Mouse (Mus musculus) spleen, adult 2 months (tissue): ENCODE results near the gene Cox17. TPM values are rescaled to one million over a fixed set of nuclear protein-coding genes. Genes with fewer than 3 reads are reported as not detected.
A peak's percentile ranks its signal among the peaks of the same experiment; 100 is the strongest.

Experiments used
- DNase-seq, 2 experiments: peaks; one replicate each; pipeline versions ENCODE4 v3.0.0 to v3.0.0-alpha.2; 2012 to 2021; ENCODE audit warnings: low spot score in 2 of 2, low read depth in 1 of 2
- H3K27ac ChIP-seq: fragments of 200-500 bp; 2 replicates; pipeline ENCODE4 v1.5.1; 2012; ENCODE audit warnings: low read length, inconsistent platforms; ENCODE audit not compliant: insufficient read depth
- H3K27me3 ChIP-seq: fragments of 200-500 bp; 2 replicates; pipeline ENCODE4 v1.6.1; 2012; ENCODE audit warnings: mild to moderate bottlenecking, moderate library complexity, low read length, inconsistent platforms; ENCODE audit not compliant: control insufficient read depth, insufficient read depth
- H3K36me3 ChIP-seq: fragments of 200-500 bp; 2 replicates; pipeline ENCODE4 v1.6.1; 2012; ENCODE audit warnings: mild to moderate bottlenecking, low read length, inconsistent platforms; ENCODE audit not compliant: control insufficient read depth, insufficient read depth
- H3K4me1 ChIP-seq: fragments of 200-500 bp; 2 replicates; pipeline ENCODE4 v1.6.1; 2011; ENCODE audit warnings: inconsistent platforms; ENCODE audit not compliant: control insufficient read depth, insufficient read depth, insufficient read length
- H3K4me3 ChIP-seq: fragments of 200-500 bp; 2 replicates; pipeline ENCODE4 v1.5.1; 2011; ENCODE audit warnings: mild to moderate bottlenecking, inconsistent platforms; ENCODE audit not compliant: insufficient read depth, insufficient read length; ENCODE audit errors: extremely low read depth
- CTCF ChIP-seq: fragments of 200-500 bp; IDR thresholded peaks from 2 replicates; pipeline ENCODE4 v1.5.1; 2011; ENCODE audit warnings: mild to moderate bottlenecking, inconsistent platforms; ENCODE audit not compliant: insufficient read depth, insufficient read length, insufficient replicate concordance; ENCODE audit errors: extremely low read depth
- POLR2A ChIP-seq: fragments of 200-500 bp; IDR thresholded peaks from 2 replicates; pipeline ENCODE4 v1.6.1; 2011; ENCODE audit warnings: low read depth, low read length, inconsistent platforms
- WGBS: fragments of 180-500 bp; shearing (Covaris S2); methylation state at CpG from one replicate; pipeline ENCODE4 v1.1.7; 2018; 5-methylcytosine and 5-hydroxymethylcytosine counted together
- polyA plus RNA-seq: library from polyadenylated mRNA; depleted of rRNA; stranded (reverse); fragments of >200 nt; gene quantifications from 2 replicates; pipeline ENCODE4 v1.2.3, GENCODE M21; 2012; rRNA removed

Cox17 gene
- polyA plus RNA-seq, 1 experiment: 26.6 TPM

DNA sequence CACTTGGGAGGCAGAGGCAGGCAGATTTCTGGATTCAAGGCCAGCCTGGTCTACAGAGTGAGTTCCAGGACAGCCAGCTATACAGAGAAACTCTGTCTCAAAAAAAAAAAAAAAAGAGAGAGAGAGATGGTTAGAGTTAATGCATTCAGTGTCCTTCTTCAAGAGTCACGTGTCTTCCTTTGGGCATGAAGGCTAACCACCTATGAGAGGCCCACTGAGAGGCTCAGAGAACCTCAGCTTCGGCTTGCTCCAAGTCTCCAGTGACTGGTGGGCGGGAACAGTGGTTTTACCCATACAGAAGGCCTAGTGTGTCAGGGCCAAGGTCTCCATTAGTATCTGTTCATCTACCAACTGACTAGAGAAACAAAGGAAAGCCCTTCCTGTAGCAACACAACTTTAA is 52.3 kb downstream of the Cox17 start:
- Histone ChIP-seq H3K4me3 (no peak overlapping the region), H3K27me3 (no peaks in the 10 kb centered on the region), H3K27ac (peak overlapping the region; percentile 44; the same call in 1 of the 2 replicates), H3K4me1 (peaks cover 20% of the 10 kb centered on the region; the same call in 1 of the 2 replicates), H3K36me3 (no peaks in the 10 kb centered on the region)
- TF ChIP-seq CTCF (no peak), POLR2A (no peak)
- 51% methylated on average over 3 of the region's 3 CpGs for WGBS
- no peak for DNase-seq

DNA sequence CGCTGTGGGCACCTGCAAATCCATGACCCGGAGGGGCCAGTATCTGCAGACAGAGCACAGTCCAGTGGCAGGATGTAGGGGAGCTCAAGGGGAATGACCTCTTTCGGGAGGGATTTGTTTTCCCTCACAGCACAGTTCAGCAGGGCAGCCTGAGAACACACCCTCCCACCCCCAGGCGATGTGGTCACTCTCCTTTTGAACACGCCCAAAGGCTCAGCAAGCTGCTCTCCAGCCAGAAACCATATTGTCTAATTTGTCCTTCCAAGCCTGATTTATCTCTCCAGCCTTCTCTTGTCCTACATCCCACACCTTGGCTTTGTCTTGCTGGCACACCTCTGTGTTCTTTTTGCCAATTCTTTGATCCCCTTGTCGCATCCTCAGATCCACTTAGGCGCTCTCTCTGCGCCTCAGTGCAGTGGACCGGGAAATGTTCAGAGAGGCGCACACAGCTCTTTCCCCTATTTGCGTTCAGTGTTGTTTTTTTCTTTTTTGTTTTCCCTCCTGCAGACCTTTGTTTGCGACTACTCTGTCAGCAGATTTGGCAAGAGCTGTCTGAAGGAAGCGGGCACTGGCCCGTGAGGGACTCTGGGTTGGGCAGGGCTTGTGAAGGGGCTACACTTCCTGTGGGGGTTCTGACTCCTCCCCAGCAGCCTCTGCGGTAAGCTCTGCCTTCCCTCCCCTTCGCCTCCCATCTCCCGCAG is 52.9 kb downstream of the Cox17 start:
- DNase-seq: peak in 1 of 2 experiments; percentile 60
- Histone ChIP-seq H3K27ac (peak overlapping the region; percentile 44), H3K4me1 (peaks cover 20% of the 10 kb centered on the region; the same call in 1 of the 2 replicates), H3K36me3 (no peaks in the 10 kb centered on the region), H3K27me3 (no peaks in the 10 kb centered on the region), H3K4me3 (peak overlapping the region; percentile 18; the same call in 1 of the 2 replicates)
- WGBS: 16% methylated on average over 17 of the region's 17 CpGs
- TF ChIP-seq CTCF: no peak
- TF ChIP-seq POLR2A: no peak

DNA sequence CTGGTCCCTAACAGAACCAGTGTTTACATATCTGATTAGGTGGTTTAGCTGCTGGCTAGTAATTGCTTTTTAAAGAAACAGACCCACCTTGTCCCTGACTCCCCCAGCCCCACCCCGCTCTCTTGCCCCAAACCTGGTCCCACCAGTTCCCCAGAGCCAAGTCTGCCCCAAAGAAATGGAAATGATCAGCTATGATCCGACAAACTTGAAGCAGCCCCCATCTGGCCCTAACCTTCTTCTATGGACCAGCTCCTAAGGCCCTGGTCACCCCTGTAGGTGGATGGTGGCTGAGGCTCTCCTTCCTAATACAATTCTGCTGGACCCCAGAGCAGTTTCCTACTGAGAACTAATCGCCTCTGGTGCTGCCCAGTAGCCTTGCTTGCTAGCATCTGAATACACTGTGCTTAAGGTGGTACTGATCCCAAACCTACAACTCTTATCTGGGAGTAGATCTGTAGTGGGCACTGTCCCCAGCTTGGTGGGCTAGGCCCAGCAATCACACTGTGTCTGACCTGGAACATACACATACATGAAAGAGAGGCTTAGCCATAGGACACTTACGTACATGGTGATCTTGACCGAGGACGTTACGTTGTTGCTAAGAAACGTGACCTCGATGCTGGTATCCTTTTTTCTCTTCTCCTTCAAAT is 53.6 kb downstream of the Cox17 start:
- peaks cover 20% of the 10 kb centered on the region; the same call in 1 of the 2 replicates for H3K4me1 ChIP-seq
- no peaks in the 10 kb centered on the region for H3K27me3 ChIP-seq
- TF ChIP-seq POLR2A (no peak), CTCF (no peak)
- WGBS: 90% methylated on average over 9 of the region's 9 CpGs
- no peak for DNase-seq
- H3K4me3 ChIP-seq: no peak overlapping the region
- no peak overlapping the region for H3K27ac ChIP-seq
- no peaks in the 10 kb centered on the region for H3K36me3 ChIP-seq

DNA sequence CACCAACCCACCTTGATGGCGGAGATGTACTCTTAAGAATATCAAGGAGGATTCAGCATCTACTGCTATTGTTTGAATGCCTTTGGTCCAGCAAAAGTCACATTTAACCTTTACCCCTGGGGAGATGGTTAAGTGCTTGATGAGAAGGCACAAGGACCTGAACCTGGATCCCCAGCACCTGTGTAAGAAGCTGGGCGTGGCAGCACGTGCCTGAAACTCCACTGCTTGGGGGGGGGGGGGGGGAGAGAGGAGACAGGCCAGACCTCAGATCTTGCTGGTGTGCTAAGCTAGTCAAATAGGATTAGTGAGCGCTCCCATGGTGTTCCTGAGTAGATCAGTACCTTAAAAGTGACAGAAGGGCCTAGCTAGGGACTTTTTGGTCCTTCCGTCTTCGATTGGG is 54.7 kb downstream of the Cox17 start:
- Histone ChIP-seq H3K4me1 (peaks cover 21% of the 10 kb centered on the region; the same call in 1 of the 2 replicates), H3K4me3 (no peak overlapping the region), H3K36me3 (no peaks in the 10 kb centered on the region), H3K27ac (no peak overlapping the region), H3K27me3 (no peaks in the 10 kb centered on the region)
- TF ChIP-seq POLR2A (no peak), CTCF (no peak)
- WGBS: 96% methylated on average over 6 of the region's 6 CpGs
- no peak for DNase-seq

Other genes with a start within 250 kb of the Cox17 start
- gene Nr1i2, start 52.2 kb upstream of the Cox17 start, polyA plus RNA-seq: not detected in 2 replicates
- 0.04 TPM in 1 of 2 replicates, not detected in the other for gene Maats1, start 4.8 kb upstream of the Cox17 start, polyA plus RNA-seq
- not detected in 2 replicates for gene Gm21987, start within 50 bp of the Cox17 start, polyA plus RNA-seq
- gene Popdc2, start 15.2 kb downstream of the Cox17 start, polyA plus RNA-seq: 3.3 and 4.8 TPM in 2 replicates
- gene Pla1a, start 86.2 kb downstream of the Cox17 start, polyA plus RNA-seq: 0.54 and 0.88 TPM in 2 replicates
- 39.9 and 47.4 TPM in 2 replicates for gene Adprh, start 105.7 kb downstream of the Cox17 start, polyA plus RNA-seq
- 1.8 and 2.0 TPM in 2 replicates for gene Cd80, start 108.6 kb downstream of the Cox17 start, polyA plus RNA-seq
- 7.8 and 14.8 TPM in 2 replicates for gene Timmdc1, start 175.7 kb downstream of the Cox17 start, polyA plus RNA-seq
- 17.9 and 18.2 TPM in 2 replicates for gene Poglut1, start 203.3 kb downstream of the Cox17 start, polyA plus RNA-seq
- gene Tmem39a, start 211.7 kb downstream of the Cox17 start, polyA plus RNA-seq: 37.5 and 38.3 TPM in 2 replicates